Mouse (Mus musculus) ES-CJ7 (cell line): Measurements from ENCODE around the gene Timm50.

Experiments used
- DNase-seq: peaks from one replicate; pipeline ENCODE4 v3.0.0; 2011; ENCODE audit warnings: low read depth, low spot score

The Timm50 gene

DNA sequence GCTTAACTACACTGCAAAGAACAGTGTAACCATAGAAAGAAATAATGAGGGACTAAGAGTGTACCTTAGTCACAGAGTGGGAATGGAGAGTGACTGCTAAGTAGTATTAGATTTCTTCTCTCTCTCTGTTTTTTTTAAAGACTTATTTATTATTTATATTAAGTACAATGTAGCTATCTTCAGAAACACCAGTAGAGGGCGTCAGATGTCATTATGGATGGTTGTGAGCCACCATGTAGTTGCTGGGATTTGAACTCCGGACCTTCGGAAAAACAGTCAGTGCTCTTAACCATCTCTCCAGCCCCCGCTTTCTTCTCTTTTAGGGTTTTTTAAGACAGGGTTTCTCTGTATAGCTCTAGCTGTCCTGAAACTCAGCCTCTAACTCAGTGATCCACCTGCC, 14.6 kb upstream of the Timm50 start:
- no peak for DNase-seq

DNA sequence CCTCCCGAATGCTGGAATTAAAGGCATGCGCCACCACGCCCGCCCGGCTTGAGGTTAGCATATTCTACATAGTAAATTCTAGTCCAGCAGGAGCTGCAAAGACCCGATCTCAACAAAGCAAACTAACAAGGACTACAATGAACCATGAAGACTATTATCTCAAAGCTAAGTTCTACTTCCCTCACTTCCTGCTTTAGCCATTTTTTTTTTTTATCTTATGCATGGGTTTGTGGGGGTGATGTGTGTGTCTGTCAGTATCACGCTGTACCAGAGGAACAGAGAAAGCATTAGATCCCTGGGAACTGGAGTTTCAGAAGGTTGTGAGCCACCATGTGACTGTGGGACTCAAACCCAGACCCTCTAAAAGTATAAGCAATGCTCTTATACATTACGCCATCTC, 13.4 kb upstream of the Timm50 start:
- DNase-seq = no peak

DNA sequence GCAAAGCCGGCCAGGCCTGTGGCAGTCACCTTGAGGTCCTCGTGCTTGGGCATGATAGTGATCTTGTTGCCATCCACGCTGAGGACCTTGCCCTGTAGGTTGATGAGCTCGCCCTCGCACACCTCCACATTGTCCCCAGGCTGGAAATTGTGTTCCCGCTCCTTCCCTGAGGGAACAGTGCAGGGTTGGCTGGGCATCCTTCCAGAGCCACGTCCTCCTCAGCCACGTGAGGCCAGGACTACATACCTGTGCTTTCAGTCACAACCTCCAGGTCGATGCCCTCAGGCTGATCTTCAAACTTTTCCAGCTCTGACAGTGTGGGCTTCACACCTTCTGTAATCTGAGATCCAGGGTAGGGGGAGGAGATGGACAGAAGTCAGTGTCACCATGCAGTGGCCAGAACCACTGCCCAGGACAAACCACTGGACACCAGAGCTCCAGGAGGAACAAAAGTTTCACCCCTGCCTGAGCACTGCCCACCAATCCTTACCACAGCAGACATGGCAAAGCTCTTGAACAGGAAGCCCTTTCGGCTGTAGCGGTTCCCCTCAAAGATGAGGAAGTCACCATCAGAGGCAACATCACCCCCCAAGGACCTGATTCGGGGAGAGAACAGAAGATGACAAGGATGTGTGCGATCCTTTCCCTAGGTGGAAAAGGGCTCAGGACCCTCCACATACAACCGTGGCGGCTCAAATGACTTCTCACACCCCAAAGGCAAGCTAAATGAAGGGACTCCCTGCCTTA, 10.3 kb upstream of the Timm50 start:
- no peak for DNase-seq

GRCm38 (mm10) chr7:28318714-28319113, 6.8 kb upstream of the Timm50 start:
- no peak for DNase-seq

GRCm38 (mm10) chr7:28318036-28318435, 6.2 kb upstream of the Timm50 start:
- no peak for DNase-seq

- peak; percentile 54 for DNase-seq
These were observed 534 bp downstream of the Timm50 start for GRCm38 (mm10) chr7:28311151-28311925.

DNA sequence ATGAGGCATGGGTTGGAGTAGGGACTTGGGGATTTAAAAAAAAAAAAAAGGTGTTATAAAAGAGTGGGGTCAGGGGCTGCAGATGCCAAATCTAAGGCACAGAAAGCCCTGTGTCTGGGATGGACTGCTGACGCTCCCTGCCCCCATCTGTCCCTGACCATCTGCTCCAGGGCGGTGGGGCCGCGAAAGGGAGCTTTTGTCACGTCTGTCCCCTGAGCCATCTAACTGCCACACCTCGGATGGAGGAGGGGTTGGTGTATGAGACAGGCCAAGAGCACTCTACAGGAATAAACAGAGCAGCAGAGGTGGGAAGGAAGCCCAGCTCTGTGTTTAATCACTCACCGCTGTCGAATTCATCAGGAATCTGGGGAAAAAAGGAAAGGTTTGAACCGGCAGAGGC, 2.1 kb downstream of the Timm50 start:
- DNase-seq = no peak

- DNase-seq = no peak
These were observed 5.7 kb downstream of the Timm50 start for GRCm38 (mm10) chr7:28306216-28306615.

- no peak for DNase-seq
These were observed 6.2 kb downstream of the Timm50 start for GRCm38 (mm10) chr7:28305641-28306040.

DNA sequence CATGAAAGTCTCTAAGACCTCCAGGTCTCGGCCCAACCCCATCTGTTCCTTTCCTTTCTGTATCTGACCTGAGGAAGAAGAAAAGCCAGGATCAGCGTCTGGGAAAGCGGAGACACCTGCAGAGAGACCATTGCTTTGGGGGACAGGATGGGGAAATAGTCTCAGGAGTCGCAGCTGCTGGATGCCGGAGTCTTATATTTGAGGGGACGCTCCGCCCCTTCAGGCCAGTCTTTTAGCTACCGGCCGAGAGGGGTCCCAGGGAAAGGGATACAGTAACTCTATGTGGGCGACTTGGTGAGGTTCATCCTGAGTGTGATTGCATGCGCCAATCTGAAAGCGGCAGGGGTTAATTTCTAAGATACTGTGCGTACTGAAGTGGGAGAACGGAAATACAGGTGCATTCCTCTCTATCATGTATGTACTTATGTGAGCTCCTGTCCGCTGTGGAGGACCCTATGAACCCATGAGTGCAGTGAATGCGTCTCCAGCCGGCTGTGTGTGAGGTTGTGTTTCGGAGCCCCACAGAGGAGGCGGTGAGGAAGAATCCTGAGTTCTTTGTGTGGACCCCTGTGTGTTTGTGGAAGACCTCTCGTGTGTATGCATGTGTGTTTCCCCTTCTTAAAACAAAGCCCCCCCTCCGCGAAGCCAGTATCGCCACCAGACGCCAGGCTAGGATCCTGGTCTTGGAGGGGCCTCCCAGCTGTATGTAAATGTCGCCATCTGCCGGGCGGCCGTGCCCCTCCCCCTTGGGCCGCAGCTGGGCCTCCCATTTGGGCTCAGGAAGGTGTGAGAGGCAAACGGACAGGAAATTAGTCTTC, 10.0 kb downstream of the Timm50 start, which contains the start of gene Dll3:
Gene Dll3 (minus strand): TSS at position 623 of the 818 bp plus-strand sequence.
- peak; percentile 60 for DNase-seq

DNA sequence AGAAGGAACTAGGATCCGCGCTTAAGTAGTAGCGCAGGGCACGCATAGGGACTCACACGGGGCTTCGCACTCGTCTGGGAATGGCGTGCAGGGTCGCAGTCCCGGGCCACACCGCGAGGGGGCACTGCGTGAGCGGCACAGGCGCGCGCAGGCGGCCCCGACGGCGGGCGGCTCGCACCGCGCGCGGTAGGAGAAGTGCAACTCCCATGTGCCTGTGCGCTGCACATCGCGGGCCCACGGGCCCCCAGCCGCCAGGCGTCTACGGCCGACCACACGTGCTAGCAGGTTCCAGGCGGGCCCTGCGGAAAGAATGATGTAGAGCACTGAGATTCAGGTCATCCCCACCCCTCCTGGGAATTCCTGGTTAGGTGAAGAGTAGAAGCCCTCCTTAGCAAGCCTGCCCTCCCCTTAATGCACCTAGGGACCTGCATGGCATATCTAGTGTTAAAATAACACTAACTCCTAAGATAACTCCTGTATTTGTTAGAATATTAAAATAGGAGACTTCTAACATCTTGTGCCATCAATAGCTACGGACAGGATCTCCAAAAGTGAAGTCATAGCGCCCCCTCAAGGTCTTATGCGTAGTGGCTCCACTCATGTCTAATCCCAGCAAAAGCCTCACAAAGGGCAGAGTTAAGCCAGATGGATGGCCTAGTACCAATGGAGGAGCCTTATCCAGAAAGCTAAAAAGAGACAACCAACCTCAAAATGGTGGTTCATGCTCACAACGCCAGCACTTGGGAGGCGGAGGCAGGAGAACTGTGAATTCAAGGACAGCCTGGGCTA, 12.8 kb downstream of the Timm50 start:
- peak; percentile 93 for DNase-seq

DNA sequence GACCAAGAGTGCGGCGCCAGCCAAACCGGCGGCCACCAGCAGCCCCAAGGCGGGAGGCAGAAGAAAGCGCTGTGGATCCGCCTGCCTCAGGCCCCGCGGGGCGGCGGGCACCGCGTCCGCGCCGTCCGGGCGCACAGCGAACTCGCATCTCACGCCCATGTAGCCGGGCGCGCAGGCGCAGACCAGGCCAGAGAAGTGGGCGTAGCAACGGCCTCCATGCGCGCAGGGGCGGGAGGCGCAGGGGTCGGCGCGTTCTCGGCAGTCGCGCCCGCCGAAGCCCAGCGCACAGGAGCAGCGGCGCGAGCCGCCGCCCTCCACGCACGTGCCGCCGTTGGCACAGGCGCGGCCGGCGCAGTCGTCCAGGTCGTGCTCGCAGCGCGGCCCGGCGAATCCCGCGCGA, 17.4 kb downstream of the Timm50 start:
- DNase-seq = peak; percentile 89

DNA sequence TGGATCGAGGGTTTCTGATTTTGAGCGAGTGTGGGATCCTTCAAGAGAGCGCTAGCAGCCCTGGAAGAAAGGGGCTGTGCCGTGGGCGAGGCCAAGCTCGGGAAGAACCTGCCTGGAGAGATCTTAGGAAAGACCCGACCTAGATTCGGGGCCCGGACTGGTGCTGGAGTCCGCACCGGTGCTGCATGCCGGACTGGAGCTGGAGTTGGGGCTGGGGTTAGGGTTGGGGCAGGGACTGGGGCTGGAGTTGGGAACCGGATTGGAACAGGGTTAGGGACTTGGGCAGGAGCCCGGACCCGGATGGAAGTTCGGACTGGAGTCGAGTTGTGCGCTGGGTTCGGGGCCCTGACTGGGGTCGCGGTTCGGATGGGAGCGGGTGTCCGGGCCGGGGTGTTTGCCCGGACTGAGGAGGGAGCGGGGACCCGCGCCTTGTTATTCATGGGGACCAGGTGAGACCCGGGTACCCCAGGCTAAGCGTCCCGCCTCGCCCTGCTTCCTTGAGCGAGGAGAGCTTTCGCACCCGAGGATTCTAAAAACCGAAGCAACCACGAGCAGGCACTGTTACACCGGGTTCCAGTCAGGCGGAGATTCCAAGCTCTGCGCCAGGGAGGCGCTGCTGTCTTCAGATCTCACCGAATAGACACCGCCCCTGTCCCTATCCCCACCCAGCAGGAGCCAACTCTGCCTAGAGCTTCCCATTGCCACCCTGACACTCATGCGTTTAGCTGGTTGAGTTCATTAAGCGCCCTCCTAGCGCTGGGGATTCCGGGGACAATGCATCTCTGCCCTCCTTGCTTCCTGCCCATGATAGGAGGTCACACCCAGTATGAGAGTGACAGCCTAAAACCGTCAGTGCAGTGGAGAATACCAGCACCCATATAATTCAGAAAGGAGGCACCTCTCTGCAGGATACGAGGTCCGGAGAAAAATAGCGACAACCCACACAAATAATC, 21.0 kb downstream of the Timm50 start, which contains the start of gene Selenov:
Gene Selenov (minus strand): TSS at position 549 of the 953 bp plus-strand sequence.
- DNase-seq = peak; percentile 83

- peak; percentile 46 for DNase-seq
These were observed 21.7 kb downstream of the Timm50 start for GRCm38 (mm10) chr7:28290165-28290564.

- DNase-seq = no peak
These were observed 31.2 kb downstream of the Timm50 start for GRCm38 (mm10) chr7:28280630-28281029.

DNA sequence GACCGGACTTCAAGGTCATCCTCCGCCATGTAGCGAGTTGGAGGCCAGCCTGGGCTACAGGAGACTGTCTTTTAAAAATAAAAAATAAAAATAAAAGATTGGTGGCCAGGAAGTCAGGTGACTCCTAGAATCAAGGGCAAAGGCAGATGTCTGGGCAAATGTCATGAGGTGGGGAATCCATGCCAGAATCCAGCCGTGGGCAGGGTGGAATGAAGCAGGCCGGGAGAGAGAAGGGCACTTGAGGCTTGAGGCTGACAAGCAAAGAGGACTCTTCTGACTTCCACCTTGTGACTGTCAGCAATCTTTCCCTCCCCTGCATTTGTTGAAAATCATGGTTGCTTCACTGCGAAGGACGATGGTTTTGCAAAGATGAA, 33.6 kb downstream of the Timm50 start:
- DNase-seq = no peak

- DNase-seq = peak; percentile 95
These were observed 34.1 kb downstream of the Timm50 start, which contains the start of gene Eid2b for GRCm38 (mm10) chr7:28277615-28278278. Eid2b (plus strand) TSS chr7:28277739.

- DNase-seq = no peak
These were observed 34.6 kb downstream of the Timm50 start for GRCm38 (mm10) chr7:28277237-28277614.

DNA sequence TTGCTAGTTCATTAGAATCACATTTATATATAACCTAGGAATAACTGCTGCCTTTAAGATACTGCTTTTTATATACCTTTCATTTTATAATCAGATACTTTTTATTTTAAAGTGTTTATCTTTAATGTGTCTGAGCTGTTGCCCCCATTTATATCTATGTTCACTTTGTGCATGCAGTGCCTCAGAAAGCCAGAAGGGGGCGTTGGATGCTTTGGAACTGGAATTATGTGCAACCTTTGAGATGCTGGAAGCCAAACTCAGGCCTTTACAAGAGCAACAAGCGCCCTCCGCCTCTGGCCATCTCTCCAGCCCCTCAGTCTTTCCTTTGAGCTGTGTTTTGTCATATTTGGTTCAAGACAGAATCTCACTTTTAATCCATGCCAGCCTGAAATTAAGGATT, 40.1 kb downstream of the Timm50 start:
- DNase-seq = no peak
